ENCODE assay signal across 33 mouse cellular contexts in the genomic region with DNA sequence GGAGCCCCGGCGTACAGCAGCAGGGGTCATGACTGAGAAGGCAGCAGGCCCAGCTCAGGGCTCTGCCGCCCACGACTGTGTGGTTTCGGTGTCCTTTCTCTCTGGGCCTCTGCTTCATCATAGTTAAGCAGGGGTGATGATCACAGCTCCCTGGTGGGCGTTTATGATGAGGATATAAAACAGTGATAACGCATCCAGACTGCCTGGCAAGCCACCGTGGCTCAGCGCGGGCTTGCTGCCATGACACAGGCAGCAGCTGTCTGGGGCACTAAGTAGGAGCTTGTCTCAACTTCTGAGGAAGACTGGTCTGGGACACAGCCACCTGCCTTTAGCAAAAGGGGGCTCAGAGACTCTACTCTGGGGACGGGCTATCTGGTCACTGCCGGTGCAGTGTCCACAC. TPM values are rescaled to one million over a fixed set of nuclear protein-coding genes. Genes with fewer than 3 reads are reported as not detected.
DNase-seq lines count a peak whose midpoint lies in the region; ATAC-seq and TF ChIP-seq lines count a peak whose summit lies in the region.
"Had no signal": no experiment of that assay in that cellular context is flagged by ENCODE, and none has a peak within 500 bp of the region (broad histone marks: within the 10 kb centered on the region; RNA-seq: fewer than 3 reads in every experiment).

No protein-coding gene starts in this region.

- no peak overlapping the region for H3ac ChIP-seq in C2C12 (ENCODE audit: control insufficient read depth, insufficient read length, low read depth)

- ATAC-seq in liver, embryonic 16.5 days (ENCODE audit: low read depth) = peak; percentile 38
- ATAC-seq: forebrain, embryonic 14.5 days had no signal

- TF ChIP-seq CTCF in C2C12 (IDR thresholded peaks at IDR 0.05; ENCODE audit: control insufficient read depth, insufficient read depth, insufficient read length) = no peak
- no peak for TF ChIP-seq CTCF in bone marrow, adult 2 months (IDR thresholded peaks at IDR 0.05; ENCODE audit: control insufficient read depth, insufficient read depth, low read length)

- H3K79me3 ChIP-seq in C2C12 (ENCODE audit: low read depth) = no peaks in the 10 kb centered on the region

- no peak for TF ChIP-seq POLR2A in bone marrow, adult 2 months (IDR thresholded peaks at IDR 0.05; ENCODE audit: borderline replicate concordance, control insufficient read depth, low read depth, low read length)

- H3K9ac ChIP-seq in liver, embryonic 16.5 days (ENCODE audit: low read depth, low read length) = peak overlapping the region; percentile 33; the same call in 1 of the 2 replicates
- H3K9ac ChIP-seq: embryonic facial prominence, embryonic 13.5 days; heart, embryonic 12.5 days; hindbrain, embryonic 12.5 days; kidney, embryonic 15.5 days; neural tube, embryonic 12.5 days had no signal

- 66% methylated on average over 12 of the region's 12 CpGs for WGBS in bone marrow, adult 2 months
- WGBS in liver, embryonic 16.5 days (ENCODE audit: insufficient replicate concordance) = 54% methylated on average over 12 of the region's 12 CpGs

- H3K79me2 ChIP-seq in C2C12 (ENCODE audit: control insufficient read depth, insufficient read depth) = no peaks in the 10 kb centered on the region

- no peaks in the 10 kb centered on the region for H3K27me3 ChIP-seq in C2C12 (ENCODE audit: control insufficient read depth, insufficient read depth, insufficient read length)
- no peaks in the 10 kb centered on the region for H3K27me3 ChIP-seq in liver, embryonic 16.5 days (ENCODE audit: control insufficient read depth, insufficient read depth, low read depth, low read length)
- H3K27me3 ChIP-seq: embryonic facial prominence, embryonic 13.5 days; heart, embryonic 12.5 days; hindbrain, embryonic 12.5 days; kidney, embryonic 15.5 days; neural tube, embryonic 12.5 days had no signal

- no peak overlapping the region for H3K4me2 ChIP-seq in liver, embryonic 16.5 days (ENCODE audit: low read depth, low read length)
- H3K4me2 ChIP-seq: embryonic facial prominence, embryonic 13.5 days; heart, embryonic 12.5 days; hindbrain, embryonic 12.5 days; kidney, embryonic 15.5 days; neural tube, embryonic 12.5 days had no signal

- H3K4me1 ChIP-seq in bone marrow, adult 2 months (ENCODE audit: control insufficient read depth, insufficient read depth, low read length) = peaks cover 13% of the 10 kb centered on the region
- peaks cover 35% of the 10 kb centered on the region for H3K4me1 ChIP-seq in liver, embryonic 16.5 days (ENCODE audit: control insufficient read depth, low read depth, low read length)
- H3K4me1 ChIP-seq: embryonic facial prominence, embryonic 13.5 days; heart, embryonic 12.5 days; kidney, embryonic 15.5 days had no signal

- no peak overlapping the region for H3K4me3 ChIP-seq in C2C12 (ENCODE audit: insufficient read depth, poor library complexity, severe bottlenecking)
- H3K4me3 ChIP-seq in bone marrow, adult 2 months (replicated peaks; ENCODE audit: control insufficient read depth, low read depth, low read length) = no peak overlapping the region
- no peak overlapping the region for H3K4me3 ChIP-seq in liver, embryonic 16.5 days (ENCODE audit: low read depth, low read length)
- H3K4me3 ChIP-seq: embryonic facial prominence, embryonic 13.5 days; heart, embryonic 12.5 days; hindbrain, embryonic 12.5 days; kidney, embryonic 15.5 days; neural tube, embryonic 12.5 days had no signal

- peak overlapping the region; percentile 38 for H3K27ac ChIP-seq in bone marrow, adult 2 months (ENCODE audit: control insufficient read depth, insufficient read depth, low read depth, low read length, poor library complexity)
- H3K27ac ChIP-seq in liver, embryonic 16.5 days (ENCODE audit: low read length) = peak overlapping the region; percentile 85
- H3K27ac ChIP-seq: embryonic facial prominence, embryonic 13.5 days; hindbrain, embryonic 12.5 days; kidney, embryonic 15.5 days; neural tube, embryonic 12.5 days had no signal

- H3K36me3 ChIP-seq in C2C12 (ENCODE audit: control insufficient read depth, insufficient read depth) = peaks cover 4% of the 10 kb centered on the region
- peaks cover 13% of the 10 kb centered on the region; the same call in 1 of the 2 replicates for H3K36me3 ChIP-seq in liver, embryonic 16.5 days (ENCODE audit: control insufficient read depth, insufficient read depth)

- peak; percentile 50 for DNase-seq in liver
- DNase-seq in cerebellum, postnatal 36 days = no peak
- no peak for DNase-seq in gastrocnemius, adult 8-10 months (ENCODE audit: low spot score in 2 of 2)
- no peak for DNase-seq in cerebellum, postnatal 25 days
- DNase-seq: adrenal gland, postnatal 14 days; B cell, adult 2 months; cerebellum, adult 11 months; cerebellum, adult 9-11 months; embryo, embryonic 11 days; gastrocnemius, postnatal 14 days; heart, adult 11 months; heart, postnatal 10 days; kidney, adult 11 months; kidney, postnatal 36 days; layer of hippocampus, adult 9-11 months; lung, adult 2 months; lung, postnatal 14 days; midbrain, embryonic 14.5 days; right cerebral cortex, postnatal 14 days; spleen, adult 18-20 months; thymus, postnatal 4 days had no signal

- H3K9me3 ChIP-seq in liver, embryonic 16.5 days (replicated peaks; ENCODE audit: control insufficient read depth, low read length) = no peaks in the 10 kb centered on the region
- H3K9me3 ChIP-seq: embryonic facial prominence, embryonic 13.5 days; heart, embryonic 12.5 days; hindbrain, embryonic 12.5 days; kidney, embryonic 15.5 days; neural tube, embryonic 12.5 days had no signal

TF ChIP-seq in C2C12, 6 proteins besides CTCF, POLR2A, EP300 and RAD21:
- TF ChIP-seq CEBPB (IDR thresholded peaks at IDR 0.05; ENCODE audit: low read depth) (no peak), FOSL1 (IDR thresholded peaks at IDR 0.05; ENCODE audit: insufficient read depth, low read length, poor library complexity, severe bottlenecking) (no peak), MYOD1 (IDR thresholded peaks at IDR 0.05; ENCODE audit: control insufficient read depth, insufficient read length, low read depth) (peak; percentile 58)

RNA-seq across cellular contexts. Expression of a gene that starts 19.7 kb away (rescaled TPM):
- 1.3 TPM for polyA plus RNA-seq in C2C12 (2012; fragmentation: generic; extraction: Trizol)
- polyA plus RNA-seq in bone marrow, adult 2 months (2011; ENCODE audit: insufficient read depth, insufficient read length, low replicate concordance, missing spikeins) = 34.5 and 61.0 TPM in 2 replicates
- polyA plus RNA-seq in liver, embryonic 16.5 days (2015; fragmentation: Nextera tagmentation; extraction: Ambion mirVana) = 5.1 and 6.1 TPM in 2 replicates
- total RNA-seq in gastrocnemius, adult 8-10 months (2022) = 1 to 10 TPM in 2 of 4 experiments, under 1 TPM in 2; 0.68 to 1.4 (median 0.96) TPM

RNA-seq across cellular contexts. Expression of a gene that starts 21.2 kb away (rescaled TPM):
- polyA plus RNA-seq in C2C12 (2012; fragmentation: generic; extraction: Trizol) = not detected
- polyA plus RNA-seq in bone marrow, adult 2 months (2011; ENCODE audit: insufficient read depth, insufficient read length, low replicate concordance, missing spikeins) = not detected in 2 replicates
- polyA plus RNA-seq in liver, embryonic 16.5 days (2015; fragmentation: Nextera tagmentation; extraction: Ambion mirVana) = not detected in 2 replicates
- 1 to 10 TPM in 1 of 4 experiments, not detected in 3; 1.3 TPM for total RNA-seq in gastrocnemius, adult 8-10 months (2022)
- total RNA-seq: gastrocnemius, postnatal 14 days; heart, postnatal 10 days; left cerebral cortex, adult 18-20 months; megakaryocyte, adult 5-6 weeks had no signal
- polyA plus RNA-seq: embryonic facial prominence, embryonic 13.5 days; forebrain, embryonic 14.5 days; heart, embryonic 12.5 days; hindbrain, embryonic 12.5 days; kidney, embryonic 15.5 days; limb, embryonic 11.5 days; midbrain, embryonic 14.5 days; neural tube, embryonic 12.5 days had no signal

RNA-seq across cellular contexts. Expression of a gene that starts 27.5 kb away (rescaled TPM):
- not detected for polyA plus RNA-seq in C2C12 (2012; fragmentation: generic; extraction: Trizol)
- polyA plus RNA-seq in bone marrow, adult 2 months (2011; ENCODE audit: insufficient read depth, insufficient read length, low replicate concordance, missing spikeins) = not detected in 2 replicates
- polyA plus RNA-seq in liver, embryonic 16.5 days (2015; fragmentation: Nextera tagmentation; extraction: Ambion mirVana) = not detected in 2 replicates
- not detected for total RNA-seq in gastrocnemius, adult 8-10 months (2022)
- total RNA-seq: gastrocnemius, postnatal 14 days; left cerebral cortex, adult 18-20 months; megakaryocyte, adult 5-6 weeks had no signal
- polyA plus RNA-seq: embryonic facial prominence, embryonic 13.5 days; forebrain, embryonic 14.5 days; heart, embryonic 12.5 days; hindbrain, embryonic 12.5 days; kidney, embryonic 15.5 days; limb, embryonic 11.5 days; midbrain, embryonic 14.5 days; neural tube, embryonic 12.5 days had no signal

RNA-seq across cellular contexts. Expression of a gene that starts 39.1 kb away (rescaled TPM):
- 0.05 TPM for polyA plus RNA-seq in C2C12 (2012; fragmentation: generic; extraction: Trizol)
- 13.2 and 43.2 TPM in 2 replicates for polyA plus RNA-seq in bone marrow, adult 2 months (2011; ENCODE audit: insufficient read depth, insufficient read length, low replicate concordance, missing spikeins)
- polyA plus RNA-seq in liver, embryonic 16.5 days (2015; fragmentation: Nextera tagmentation; extraction: Ambion mirVana) = 1.0 and 1.1 TPM in 2 replicates
- 1 to 10 TPM in 3 of 4 experiments, not detected in 1; 1.8 to 4.2 (median 2.1) TPM for total RNA-seq in gastrocnemius, adult 8-10 months (2022)
- total RNA-seq: gastrocnemius, postnatal 14 days; left cerebral cortex, adult 18-20 months had no signal
- polyA plus RNA-seq: embryonic facial prominence, embryonic 13.5 days; forebrain, embryonic 14.5 days; heart, embryonic 12.5 days; hindbrain, embryonic 12.5 days; kidney, embryonic 15.5 days; limb, embryonic 11.5 days; midbrain, embryonic 14.5 days; neural tube, embryonic 12.5 days had no signal
